Mouse (Mus musculus): ENCODE measurements at regions not wholly inside any gene's neighbourhood (a gene's known extent, or its start where the extent isn't known, plus 50 kb on each side); places are given as distances from the start of the nearest gene placed in this dataset.

DNA sequence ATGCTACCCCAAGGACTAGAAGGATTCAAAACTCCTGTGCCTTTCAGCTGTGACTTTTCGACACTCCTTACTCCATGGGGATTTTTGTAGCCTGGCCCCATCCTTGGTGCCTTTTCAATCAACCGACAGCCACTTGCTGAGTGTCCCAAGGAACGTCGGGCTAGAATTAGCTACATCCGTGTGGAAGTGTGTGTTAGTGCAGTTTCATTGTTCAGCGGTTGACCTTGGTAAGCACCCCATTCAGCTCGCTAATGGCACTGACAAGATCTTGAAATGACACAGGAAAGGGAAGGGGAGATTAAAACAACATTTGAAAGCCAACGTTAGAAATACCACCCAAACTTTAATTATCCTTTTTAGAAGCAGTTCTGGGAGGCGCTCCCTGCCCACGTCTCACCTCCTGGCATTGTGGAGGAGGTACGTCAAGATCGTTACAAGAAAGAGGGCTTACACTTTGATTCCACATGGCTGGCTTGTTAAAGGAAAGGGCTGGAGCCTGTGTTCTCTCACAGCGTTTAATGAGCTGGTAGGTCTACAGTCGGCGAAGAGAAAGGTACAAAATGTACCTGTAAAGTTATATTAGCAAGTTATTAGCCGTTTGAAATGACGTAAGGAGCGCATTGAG, 536.4 kb downstream of the Fam19a2 start:
- H3K4me2 ChIP-seq (ENCODE audit: low read depth, low read length) = no peak overlapping the region
- H3K27me3 ChIP-seq (replicated peaks; ENCODE audit: control insufficient read depth, insufficient read depth, low read length) = no peaks in the 10 kb centered on the region
- no peaks in the 10 kb centered on the region for H3K36me3 ChIP-seq (ENCODE audit: control insufficient read depth, insufficient read depth, low read length)
- H3K27ac ChIP-seq (replicated peaks; ENCODE audit: low read depth, low read length) = no peak overlapping the region
- no peaks in the 10 kb centered on the region for H3K4me1 ChIP-seq (ENCODE audit: control insufficient read depth, insufficient read depth, low read length)
- ATAC-seq (ENCODE audit: low read depth) (no peak), DNase-seq (ENCODE audit: low spot score) (peak; percentile 19)
- H3K9me3 ChIP-seq (ENCODE audit: control insufficient read depth, low read length) = no peaks in the 10 kb centered on the region
- WGBS = 59% methylated on average over 18 of the region's 18 CpGs
- H3K4me3 ChIP-seq (ENCODE audit: low read depth, low read length) = no peak overlapping the region
- no peak overlapping the region for H3K9ac ChIP-seq (ENCODE audit: low read depth, low read length)

DNA sequence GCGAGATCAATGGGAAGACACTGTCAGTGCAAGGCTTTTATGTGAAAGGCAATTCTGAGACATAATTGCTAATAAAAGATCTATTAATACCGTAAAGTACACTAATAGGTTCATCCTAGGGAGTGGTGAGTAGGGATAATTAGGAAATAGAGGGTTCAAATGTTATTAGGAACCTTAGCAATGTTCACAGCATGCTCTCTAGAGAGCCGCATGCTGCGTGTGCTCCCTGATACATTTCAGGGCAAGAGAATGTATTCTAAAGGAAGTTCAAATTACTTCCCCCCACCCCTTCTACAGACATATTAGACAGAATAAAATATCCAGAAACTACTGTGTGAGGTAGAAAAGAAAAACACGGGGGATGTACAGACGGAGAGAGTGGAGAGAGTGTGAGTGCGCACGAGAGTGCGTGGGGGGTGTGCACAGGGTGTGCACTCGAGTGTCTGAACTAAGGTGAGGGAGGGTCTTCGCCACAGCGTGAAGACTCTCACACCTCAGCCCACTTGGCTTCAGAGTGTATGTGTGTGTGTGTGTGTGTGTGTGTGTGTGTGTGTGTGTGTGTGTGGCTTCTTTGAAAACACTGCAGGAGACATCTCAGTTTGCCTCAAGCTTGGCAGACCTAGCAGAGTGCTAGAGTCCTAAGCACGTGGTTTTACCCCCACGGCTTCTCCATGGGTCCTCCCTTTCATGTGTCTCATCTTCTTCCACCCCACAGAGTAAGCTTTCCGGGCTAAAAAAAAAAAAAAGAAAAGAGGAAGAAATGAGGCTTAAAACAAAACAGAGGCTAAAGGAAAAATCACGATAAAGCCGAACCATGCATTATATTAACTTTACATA, 537.1 kb downstream of the Fam19a2 start:
- DNase-seq (ENCODE audit: low spot score) (no peak), ATAC-seq (ENCODE audit: low read depth) (no peak)
- no peak overlapping the region for H3K4me3 ChIP-seq (ENCODE audit: low read depth, low read length)
- WGBS = 63% methylated on average over 17 of the region's 17 CpGs
- no peaks in the 10 kb centered on the region for H3K36me3 ChIP-seq (ENCODE audit: control insufficient read depth, insufficient read depth, low read length)
- H3K27me3 ChIP-seq (replicated peaks; ENCODE audit: control insufficient read depth, insufficient read depth, low read length) = no peaks in the 10 kb centered on the region
- H3K4me2 ChIP-seq (ENCODE audit: low read depth, low read length) = no peak overlapping the region
- H3K27ac ChIP-seq (replicated peaks; ENCODE audit: low read depth, low read length) = no peak overlapping the region
- H3K9me3 ChIP-seq (ENCODE audit: control insufficient read depth, low read length) = no peaks in the 10 kb centered on the region
- no peak overlapping the region for H3K9ac ChIP-seq (ENCODE audit: low read depth, low read length)
- no peaks in the 10 kb centered on the region for H3K4me1 ChIP-seq (ENCODE audit: control insufficient read depth, insufficient read depth, low read length)

DNA sequence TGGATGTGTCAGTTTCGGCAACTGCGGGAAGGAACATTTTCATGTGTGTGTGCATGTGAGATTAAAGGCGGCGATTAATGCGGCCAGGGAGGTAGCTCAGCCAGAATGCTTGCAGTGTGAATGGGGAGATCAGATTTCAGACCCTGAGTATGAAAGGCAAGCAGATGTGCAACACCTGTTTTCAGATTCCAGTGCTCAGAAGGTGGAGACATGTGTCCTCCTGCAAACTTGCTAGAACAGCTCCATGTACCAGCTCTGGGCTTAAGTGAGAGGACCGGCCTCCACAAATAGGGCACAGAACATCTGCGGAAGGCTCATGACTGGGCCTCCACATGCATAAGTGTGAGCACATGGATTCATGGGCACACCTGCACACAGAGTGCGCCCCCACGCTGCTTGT, 547.1 kb downstream of the Fam19a2 start:
- Histone ChIP-seq H3K27ac (replicated peaks; ENCODE audit: low read depth, low read length) (no peak overlapping the region), H3K36me3 (ENCODE audit: control insufficient read depth, insufficient read depth, low read length) (no peaks in the 10 kb centered on the region), H3K9ac (ENCODE audit: low read depth, low read length) (no peak overlapping the region), H3K9me3 (ENCODE audit: control insufficient read depth, low read length) (no peaks in the 10 kb centered on the region), H3K4me3 (ENCODE audit: low read depth, low read length) (no peak overlapping the region), H3K4me1 (ENCODE audit: control insufficient read depth, insufficient read depth, low read length) (no peaks in the 10 kb centered on the region), H3K27me3 (replicated peaks; ENCODE audit: control insufficient read depth, insufficient read depth, low read length) (no peaks in the 10 kb centered on the region), H3K4me2 (ENCODE audit: low read depth, low read length) (no peak overlapping the region)
- ATAC-seq (ENCODE audit: low read depth) = no peak
- peak; percentile 15 for DNase-seq (ENCODE audit: low spot score)
- WGBS = 52% methylated on average over 9 of the region's 9 CpGs

DNA sequence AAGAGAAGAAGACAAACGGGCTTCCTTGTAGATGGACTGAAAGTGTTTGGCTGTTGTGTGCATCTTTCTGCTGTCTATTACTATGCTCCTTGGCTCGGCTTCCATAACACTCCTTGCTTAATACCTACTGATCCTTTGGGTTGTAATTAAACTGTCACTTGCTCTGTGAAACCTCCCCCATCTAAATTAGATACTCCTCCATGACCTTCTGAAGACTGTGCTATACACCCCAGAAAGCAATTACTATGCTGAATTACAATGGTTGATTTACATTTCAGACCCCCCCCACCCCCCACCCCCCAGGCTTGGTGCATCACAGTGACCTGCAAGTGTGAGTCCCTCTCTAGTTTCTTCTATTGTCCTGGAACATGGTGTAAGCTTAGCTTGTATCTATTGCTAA, 549.3 kb downstream of the Fam19a2 start:
- Histone ChIP-seq H3K36me3 (ENCODE audit: control insufficient read depth, insufficient read depth, low read length) (no peaks in the 10 kb centered on the region), H3K4me2 (ENCODE audit: low read depth, low read length) (no peak overlapping the region), H3K4me1 (ENCODE audit: control insufficient read depth, insufficient read depth, low read length) (no peaks in the 10 kb centered on the region), H3K9ac (ENCODE audit: low read depth, low read length) (no peak overlapping the region), H3K27ac (replicated peaks; ENCODE audit: low read depth, low read length) (no peak overlapping the region), H3K27me3 (replicated peaks; ENCODE audit: control insufficient read depth, insufficient read depth, low read length) (no peaks in the 10 kb centered on the region), H3K9me3 (ENCODE audit: control insufficient read depth, low read length) (no peaks in the 10 kb centered on the region), H3K4me3 (ENCODE audit: low read depth, low read length) (no peak overlapping the region)
- ATAC-seq (ENCODE audit: low read depth) (no peak), DNase-seq (ENCODE audit: low spot score) (no peak)
- 51% methylated on average over 2 of the region's 2 CpGs for WGBS

DNA sequence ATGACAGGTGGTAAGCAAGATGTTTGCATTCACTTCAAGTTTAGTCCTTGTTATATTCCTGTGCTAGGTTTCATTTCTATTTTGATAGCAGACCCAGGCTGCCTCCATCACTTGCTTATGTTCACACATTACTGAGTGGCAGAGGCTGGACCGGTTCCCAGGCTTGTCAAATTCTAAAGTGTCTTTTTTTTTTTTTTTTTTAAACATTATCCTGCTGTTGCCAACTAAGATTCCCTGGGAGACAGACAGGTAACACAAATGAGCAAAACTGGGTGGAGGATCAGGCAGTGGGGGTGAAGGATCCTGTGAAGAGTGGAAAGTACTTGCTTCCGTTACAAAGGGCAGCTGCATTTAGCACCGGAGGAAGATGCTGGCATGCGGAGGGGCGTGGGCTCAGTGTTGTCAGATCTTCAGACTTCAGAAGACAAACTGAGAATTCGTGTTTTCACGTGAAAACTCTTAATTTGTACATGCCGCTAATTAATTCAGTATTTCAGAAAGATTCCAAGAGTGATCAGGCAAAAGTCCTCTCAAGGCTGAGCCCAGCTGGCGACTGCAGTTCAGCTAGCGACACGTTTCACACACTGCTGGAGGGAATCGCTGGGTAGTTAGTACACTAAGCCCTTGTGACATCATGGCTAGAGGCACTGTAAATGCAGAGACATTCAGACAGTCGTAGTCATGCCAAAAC, 576.4 kb downstream of the Fam19a2 start:
- H3K9me3 ChIP-seq (ENCODE audit: control insufficient read depth, low read length) = no peaks in the 10 kb centered on the region
- H3K9ac ChIP-seq (ENCODE audit: low read depth, low read length) = no peak overlapping the region
- H3K4me1 ChIP-seq (ENCODE audit: control insufficient read depth, insufficient read depth, low read length) = no peaks in the 10 kb centered on the region
- H3K4me2 ChIP-seq (ENCODE audit: low read depth, low read length) = no peak overlapping the region
- ATAC-seq (ENCODE audit: low read depth) (no peak), DNase-seq (ENCODE audit: low spot score) (peak; percentile 29)
- 24% methylated on average over 13 of the region's 13 CpGs for WGBS
- H3K27me3 ChIP-seq (replicated peaks; ENCODE audit: control insufficient read depth, insufficient read depth, low read length) = no peaks in the 10 kb centered on the region
- no peaks in the 10 kb centered on the region for H3K36me3 ChIP-seq (ENCODE audit: control insufficient read depth, insufficient read depth, low read length)
- no peak overlapping the region for H3K27ac ChIP-seq (replicated peaks; ENCODE audit: low read depth, low read length)
- H3K4me3 ChIP-seq (ENCODE audit: low read depth, low read length) = no peak overlapping the region

DNA sequence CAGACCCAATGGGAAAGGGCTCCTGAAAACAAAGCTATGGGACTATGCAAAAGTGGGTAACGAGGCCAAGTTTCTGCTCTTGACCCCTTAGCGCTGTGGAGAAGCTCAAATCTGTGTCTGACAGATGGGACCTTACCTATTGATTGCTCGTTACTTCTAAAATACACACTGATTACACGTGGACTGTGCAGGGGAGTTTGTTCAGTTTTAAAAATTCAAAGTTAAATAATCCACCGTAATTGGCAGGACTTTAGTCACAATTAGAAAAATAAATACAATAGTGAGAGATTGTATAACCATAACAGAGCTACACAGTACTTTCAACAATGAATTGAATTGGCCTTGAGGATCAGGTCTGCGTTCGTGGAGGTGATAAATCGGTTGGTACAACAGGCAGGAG, 578.3 kb downstream of the Fam19a2 start:
- Histone ChIP-seq H3K27me3 (replicated peaks; ENCODE audit: control insufficient read depth, insufficient read depth, low read length) (no peaks in the 10 kb centered on the region), H3K9ac (ENCODE audit: low read depth, low read length) (no peak overlapping the region), H3K27ac (replicated peaks; ENCODE audit: low read depth, low read length) (no peak overlapping the region), H3K4me1 (ENCODE audit: control insufficient read depth, insufficient read depth, low read length) (no peaks in the 10 kb centered on the region), H3K9me3 (ENCODE audit: control insufficient read depth, low read length) (no peaks in the 10 kb centered on the region), H3K4me3 (ENCODE audit: low read depth, low read length) (no peak overlapping the region), H3K36me3 (ENCODE audit: control insufficient read depth, insufficient read depth, low read length) (no peaks in the 10 kb centered on the region), H3K4me2 (ENCODE audit: low read depth, low read length) (no peak overlapping the region)
- no peak for DNase-seq (ENCODE audit: low spot score)
- WGBS = 83% methylated on average over 8 of the region's 8 CpGs
- no peak for ATAC-seq (ENCODE audit: low read depth)

DNA sequence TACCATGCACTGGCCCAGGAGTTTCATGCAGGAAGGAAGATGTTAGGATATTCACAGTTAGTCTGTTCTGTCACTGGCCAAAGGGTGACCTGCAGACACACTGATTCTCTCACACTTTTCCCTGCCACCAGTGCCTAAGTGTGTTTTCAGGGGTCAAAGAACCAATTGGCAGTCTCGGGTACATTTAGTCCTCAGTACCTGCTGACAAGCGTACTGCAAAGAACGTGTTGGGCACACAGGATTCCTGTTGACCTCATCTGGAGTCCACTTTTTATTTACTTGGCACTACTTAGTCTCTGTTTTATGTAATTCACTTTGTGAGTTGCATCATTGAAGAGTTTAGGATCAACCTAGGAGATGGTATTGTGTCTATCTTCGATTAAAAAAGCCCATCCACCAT, 579.8 kb downstream of the Fam19a2 start:
- Histone ChIP-seq H3K27me3 (replicated peaks; ENCODE audit: control insufficient read depth, insufficient read depth, low read length) (no peaks in the 10 kb centered on the region), H3K9ac (ENCODE audit: low read depth, low read length) (no peak overlapping the region), H3K9me3 (ENCODE audit: control insufficient read depth, low read length) (no peaks in the 10 kb centered on the region), H3K4me1 (ENCODE audit: control insufficient read depth, insufficient read depth, low read length) (no peaks in the 10 kb centered on the region), H3K4me2 (ENCODE audit: low read depth, low read length) (no peak overlapping the region), H3K27ac (replicated peaks; ENCODE audit: low read depth, low read length) (no peak overlapping the region), H3K4me3 (ENCODE audit: low read depth, low read length) (no peak overlapping the region), H3K36me3 (ENCODE audit: control insufficient read depth, insufficient read depth, low read length) (no peaks in the 10 kb centered on the region)
- 86% methylated on average over 4 of the region's 4 CpGs for WGBS
- no peak for ATAC-seq (ENCODE audit: low read depth)
- DNase-seq (ENCODE audit: low spot score) = no peak

DNA sequence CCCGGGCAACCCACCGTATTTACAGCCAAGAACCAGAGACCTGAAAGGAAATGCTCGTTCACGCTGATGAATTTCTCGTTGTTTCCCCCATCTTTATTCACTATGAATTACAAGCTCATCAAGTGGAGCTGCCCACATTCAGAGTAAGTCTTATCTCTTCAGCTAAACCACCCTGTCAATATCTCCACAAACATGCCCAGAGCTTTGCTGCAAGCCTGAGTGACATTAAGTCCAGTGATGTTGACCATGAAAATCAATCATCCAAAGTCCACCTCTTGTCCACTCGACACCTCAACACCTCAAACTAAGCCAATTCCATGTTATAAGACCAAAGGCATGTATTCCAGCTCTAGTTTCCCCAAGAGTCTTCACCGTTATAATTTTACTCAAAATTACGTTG, 582.8 kb downstream of the Fam19a2 start:
- Histone ChIP-seq H3K4me3 (ENCODE audit: low read depth, low read length) (no peak overlapping the region), H3K9ac (ENCODE audit: low read depth, low read length) (no peak overlapping the region)
- 89% methylated on average over 8 of the region's 8 CpGs for WGBS

More for the DNA sequence above, 582.8 kb downstream of the Fam19a2 start:
- H3K36me3 ChIP-seq (ENCODE audit: control insufficient read depth, insufficient read depth, low read length) = no peaks in the 10 kb centered on the region
- H3K9me3 ChIP-seq (ENCODE audit: control insufficient read depth, low read length) = no peaks in the 10 kb centered on the region
- H3K27ac ChIP-seq (replicated peaks; ENCODE audit: low read depth, low read length) = no peak overlapping the region
- no peaks in the 10 kb centered on the region for H3K27me3 ChIP-seq (replicated peaks; ENCODE audit: control insufficient read depth, insufficient read depth, low read length)
- ATAC-seq (ENCODE audit: low read depth) (no peak), DNase-seq (ENCODE audit: low spot score) (no peak)
- H3K4me2 ChIP-seq (ENCODE audit: low read depth, low read length) = no peak overlapping the region
- no peaks in the 10 kb centered on the region for H3K4me1 ChIP-seq (ENCODE audit: control insufficient read depth, insufficient read depth, low read length)
